Mouse (Mus musculus) forebrain, embryonic 13.5 days (tissue): ENCODE measurements around the gene Ccdc134. TPM values are rescaled to one million over a fixed set of nuclear protein-coding genes. Genes with fewer than 3 reads are reported as not detected.

Source experiments
- ATAC-seq: fragments of 200-750 bp; cut with Nextera tagmentation; 2 replicates; pipeline ENCODE4 v1.8.0; 2017
- H3K27ac ChIP-seq: fragments of 300-500 bp; sonication (generic); 2 replicates; pipeline ENCODE4 v1.5.1; 2015; ENCODE audit warnings: inconsistent platforms, mild to moderate bottlenecking, moderate library complexity
- H3K27me3 ChIP-seq: fragments of 300-500 bp; sonication (generic); 2 replicates; pipeline ENCODE4 v1.6.1; 2015; ENCODE audit warnings: mild to moderate bottlenecking, inconsistent platforms
- H3K36me3 ChIP-seq: fragments of 300-500 bp; sonication (generic); 2 replicates; pipeline ENCODE4 v1.6.1; 2015; ENCODE audit warnings: mild to moderate bottlenecking, inconsistent platforms; ENCODE audit not compliant: poor library complexity, severe bottlenecking
- H3K4me1 ChIP-seq: fragments of 300-500 bp; sonication (generic); 2 replicates; pipeline ENCODE4 v1.6.1; 2015; ENCODE audit warnings: inconsistent platforms
- H3K4me2 ChIP-seq: fragments of 300-500 bp; sonication (generic); 2 replicates; pipeline ENCODE4 v1.6.1; 2015; ENCODE audit warnings: inconsistent platforms, mild to moderate bottlenecking, moderate library complexity
- H3K4me3 ChIP-seq: fragments of 300-500 bp; sonication (generic); 2 replicates; pipeline ENCODE4 v1.5.1; 2015; ENCODE audit warnings: mild to moderate bottlenecking, inconsistent platforms
- H3K9ac ChIP-seq: fragments of 300-500 bp; sonication (generic); 2 replicates; pipeline ENCODE4 v1.6.1; 2015; ENCODE audit warnings: mild to moderate bottlenecking, inconsistent platforms
- H3K9me3 ChIP-seq: fragments of 300-500 bp; sonication (generic); replicated peaks from 2 replicates; pipeline ENCODE4 v1.6.1; 2016; ENCODE audit warnings: inconsistent platforms
- WGBS: fragments of 180-500 bp; shearing (Covaris S2); methylation state at CpG from one replicate; pipeline ENCODE4 v1.1.7; 2015; 5-methylcytosine and 5-hydroxymethylcytosine counted together
- polyA plus RNA-seq: library from polyadenylated mRNA; unstranded; fragments of >200 nt; fragmentation: Nextera tagmentation; extraction: Ambion mirVana; gene quantifications from 2 replicates; pipeline ENCODE4 v1.2.1, GENCODE M21; 2015

The Ccdc134 gene
- polyA plus RNA-seq, 1 experiment from 2014 or later, result 15.2 TPM

GRCm38 (mm10) chr15:82135372-82135771, 7.7 kb downstream of the Ccdc134 start:
- Histone ChIP-seq H3K4me3 (no peak overlapping the region), H3K9ac (no peak overlapping the region), H3K27ac (peak overlapping the region; percentile 2; the same call in 1 of the 2 replicates), H3K9me3 (no peaks in the 10 kb centered on the region), H3K4me2 (no peak overlapping the region), H3K27me3 (no peaks in the 10 kb centered on the region), H3K4me1 (no peaks in the 10 kb centered on the region), H3K36me3 (peaks cover 14% of the 10 kb centered on the region)
- WGBS, result 88% methylated on average over 4 of the region's 4 CpGs
- ATAC-seq, result no peak

GRCm38 (mm10) chr15:82138565-82138964, 10.8 kb downstream of the Ccdc134 start:
- Histone ChIP-seq H3K4me1 (no peaks in the 10 kb centered on the region), H3K36me3 (peaks cover 21% of the 10 kb centered on the region), H3K9me3 (no peaks in the 10 kb centered on the region), H3K27ac (no peak overlapping the region), H3K9ac (no peak overlapping the region), H3K4me2 (no peak overlapping the region), H3K27me3 (no peaks in the 10 kb centered on the region), H3K4me3 (no peak overlapping the region)
- 55% methylated on average over 4 of the region's 4 CpGs for WGBS
- ATAC-seq, result peak; percentile 41; the same call in 1 of the 2 replicates

- Histone ChIP-seq H3K9ac (no peak overlapping the region), H3K4me2 (no peak overlapping the region), H3K4me1 (peaks cover 6% of the 10 kb centered on the region), H3K36me3 (peaks cover 21% of the 10 kb centered on the region), H3K27ac (no peak overlapping the region), H3K4me3 (no peak overlapping the region), H3K9me3 (no peaks in the 10 kb centered on the region), H3K27me3 (no peaks in the 10 kb centered on the region)
- 91% methylated on average over 8 of the region's 8 CpGs for WGBS
- ATAC-seq, result no peak
These were observed 11.5 kb downstream of the Ccdc134 start for GRCm38 (mm10) chr15:82139196-82139595.

- WGBS, result 91% methylated on average over 3 of the region's 3 CpGs
- Histone ChIP-seq H3K4me3 (no peak overlapping the region), H3K27me3 (no peaks in the 10 kb centered on the region), H3K9me3 (no peaks in the 10 kb centered on the region), H3K27ac (no peak overlapping the region), H3K4me2 (no peak overlapping the region), H3K9ac (no peak overlapping the region), H3K4me1 (peaks cover 9% of the 10 kb centered on the region), H3K36me3 (peaks cover 21% of the 10 kb centered on the region)
- no peak for ATAC-seq
These were observed 12.6 kb downstream of the Ccdc134 start for GRCm38 (mm10) chr15:82140355-82140754.

- H3K4me2 ChIP-seq, result no peak overlapping the region
- no peak overlapping the region for H3K4me3 ChIP-seq
- peaks cover 16% of the 10 kb centered on the region for H3K36me3 ChIP-seq
- H3K4me1 ChIP-seq, result peaks cover 31% of the 10 kb centered on the region
- H3K27me3 ChIP-seq, result no peaks in the 10 kb centered on the region
- 0 out of 2 replicates have a peak overlapping the region, but pooled peaks have one; percentile 30 for H3K9ac ChIP-seq
- no peaks in the 10 kb centered on the region for H3K9me3 ChIP-seq
- H3K27ac ChIP-seq, result peak overlapping the region; percentile 70
- WGBS, result 87% methylated on average over 5 of the region's 5 CpGs
- no peak for ATAC-seq
These were observed 16.4 kb downstream of the Ccdc134 start for GRCm38 (mm10) chr15:82144157-82144556.

- ATAC-seq, result no peak
- Histone ChIP-seq H3K4me1 (peaks cover 36% of the 10 kb centered on the region), H3K4me3 (no peak overlapping the region), H3K27me3 (no peaks in the 10 kb centered on the region), H3K4me2 (no peak overlapping the region), H3K9me3 (no peaks in the 10 kb centered on the region), H3K36me3 (peaks cover 16% of the 10 kb centered on the region), H3K27ac (peak overlapping the region; percentile 93), H3K9ac (no peak overlapping the region)
- WGBS, result 40% methylated on average over 2 of the region's 2 CpGs
These were observed 17.7 kb downstream of the Ccdc134 start for GRCm38 (mm10) chr15:82145408-82145807.

- ATAC-seq, result no peak; the same call in 1 of the 2 replicates
- H3K27me3 ChIP-seq, result no peaks in the 10 kb centered on the region
- H3K4me2 ChIP-seq, result peak overlapping the region; percentile 53
- 11% methylated on average over 11 of the region's 11 CpGs for WGBS
- H3K36me3 ChIP-seq, result peaks cover 16% of the 10 kb centered on the region
- H3K4me1 ChIP-seq, result peaks cover 42% of the 10 kb centered on the region
- H3K27ac ChIP-seq, result peak overlapping the region; percentile 93
- H3K9ac ChIP-seq, result 0 out of 2 replicates have a peak overlapping the region, but pooled peaks have one; percentile 17
- H3K9me3 ChIP-seq, result no peaks in the 10 kb centered on the region
- peak overlapping the region; percentile 91 for H3K4me3 ChIP-seq
These were observed 18.4 kb downstream of the Ccdc134 start for GRCm38 (mm10) chr15:82145851-82146769.

GRCm38 (mm10) chr15:82146770-82147610, 19.3 kb downstream of the Ccdc134 start, which contains the start of gene Srebf2:
Gene Srebf2, plus strand, starts transcription at chr15:82147181.
- ATAC-seq, result peak; percentile 97
- Histone ChIP-seq H3K27ac (peak within 1 kb of the TSS; percentile 98), H3K4me3 (peak within 1 kb of the TSS; percentile 91), H3K36me3 (peaks cover 8% of the 10 kb centered on the region), H3K4me2 (peak within 1 kb of the TSS; percentile 96), H3K9me3 (no peaks in the 10 kb centered on the region), H3K4me1 (peaks cover 48% of the 10 kb centered on the region), H3K27me3 (no peaks in the 10 kb centered on the region), H3K9ac (peak within 1 kb of the TSS; percentile 95)
- under 1% methylated on average over 70 of the region's 79 CpGs for WGBS

GRCm38 (mm10) chr15:82147611-82148111, 19.9 kb downstream of the Ccdc134 start:
- Histone ChIP-seq H3K36me3 (peaks cover 9% of the 10 kb centered on the region), H3K4me2 (peak overlapping the region; percentile 96), H3K9ac (peak overlapping the region; percentile 95), H3K27me3 (no peaks in the 10 kb centered on the region), H3K4me1 (peaks cover 55% of the 10 kb centered on the region), H3K27ac (peak overlapping the region; percentile 98), H3K4me3 (peak overlapping the region; percentile 91), H3K9me3 (no peaks in the 10 kb centered on the region)
- no peak for ATAC-seq
- under 1% methylated on average over 44 of the region's 50 CpGs for WGBS

GRCm38 (mm10) chr15:82148510-82148911, 20.8 kb downstream of the Ccdc134 start:
- H3K27me3 ChIP-seq, result no peaks in the 10 kb centered on the region
- 13% methylated on average over 9 of the region's 9 CpGs for WGBS
- H3K4me3 ChIP-seq, result peak overlapping the region; percentile 91
- peak overlapping the region; percentile 96 for H3K4me2 ChIP-seq
- peak overlapping the region; percentile 95 for H3K9ac ChIP-seq
- peak overlapping the region; percentile 98 for H3K27ac ChIP-seq
- H3K9me3 ChIP-seq, result no peaks in the 10 kb centered on the region
- peaks cover 9% of the 10 kb centered on the region for H3K36me3 ChIP-seq
- ATAC-seq, result no peak
- H3K4me1 ChIP-seq, result peaks cover 58% of the 10 kb centered on the region

GRCm38 (mm10) chr15:82150042-82150441, 22.3 kb downstream of the Ccdc134 start:
- Histone ChIP-seq H3K36me3 (peaks cover 9% of the 10 kb centered on the region), H3K9me3 (no peaks in the 10 kb centered on the region), H3K9ac (no peak overlapping the region), H3K4me3 (no peak overlapping the region), H3K4me2 (no peak overlapping the region), H3K27ac (no peak overlapping the region), H3K4me1 (peaks cover 51% of the 10 kb centered on the region), H3K27me3 (no peaks in the 10 kb centered on the region)
- no peak for ATAC-seq
